Mouse (Mus musculus) fibroblast of lung, adult 2 months (primary cell): ENCODE measurements around the gene Olfr518.

ENCODE experiments used
- DNase-seq: peaks from one replicate; pipeline ENCODE4 v3.0.0-alpha.2; 2011; ENCODE audit warnings: low read depth

The Olfr518 gene

GRCm38 (mm10) chr7:108884906-108885305, at the start of gene Olfr518:
Gene Olfr518, minus strand, starts transcription at chr7:108885006.
- no peak for DNase-seq

DNA sequence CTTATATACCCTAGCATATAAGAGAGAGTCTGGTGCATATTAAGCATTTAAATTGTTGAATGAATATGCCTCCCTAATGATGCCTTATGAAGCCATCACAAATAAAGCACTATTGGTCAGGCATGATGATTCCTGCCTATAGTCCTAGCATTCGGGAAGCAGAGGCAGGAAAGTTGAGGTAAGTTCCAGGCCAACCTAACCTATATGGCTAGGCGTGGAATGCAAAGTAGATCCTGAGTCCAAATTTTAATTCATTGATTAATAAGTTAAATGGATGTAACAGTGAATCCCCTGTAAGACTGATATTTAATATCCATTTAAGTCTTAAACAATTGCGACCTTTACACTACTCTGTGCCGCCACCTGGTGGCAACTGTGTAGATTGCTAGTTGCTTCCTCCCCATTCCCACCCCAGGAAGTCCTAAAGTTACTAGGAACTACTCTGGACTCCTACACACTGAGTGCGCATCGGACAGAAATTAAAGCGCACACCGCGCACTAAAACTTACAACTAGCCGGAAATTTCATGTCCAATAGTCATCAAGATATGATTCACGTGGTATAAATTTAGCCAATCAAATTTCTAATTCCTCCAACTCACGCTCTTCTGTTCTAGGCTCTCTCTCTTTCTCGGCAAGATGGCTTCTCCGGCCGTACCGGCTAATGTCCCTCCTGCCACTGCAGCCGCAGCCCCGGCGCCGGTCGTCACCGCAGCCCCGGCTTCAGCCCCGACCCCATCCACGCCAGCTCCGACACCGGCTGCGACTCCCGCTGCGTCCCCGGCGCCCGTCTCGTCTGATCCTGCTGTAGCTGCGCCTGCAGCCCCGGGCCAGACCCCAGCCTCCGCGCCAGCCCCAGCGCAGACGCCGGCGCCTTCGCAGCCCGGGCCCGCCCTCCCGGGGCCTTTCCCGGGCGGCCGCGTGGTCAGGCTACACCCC, 49.3 kb upstream of the Olfr518 start, which contains the start of gene Eif3f:
Gene Eif3f (plus strand): TSS at position 624 of the 938 bp plus-strand sequence.
- peak; percentile 100 for DNase-seq

- no peak for DNase-seq
Measured at GRCm38 (mm10) chr7:108929726-108930393, 45.1 kb upstream of the Olfr518 start, which contains the start of gene Nlrp10. Gene Nlrp10, minus strand, starts transcription at chr7:108930178.

DNA sequence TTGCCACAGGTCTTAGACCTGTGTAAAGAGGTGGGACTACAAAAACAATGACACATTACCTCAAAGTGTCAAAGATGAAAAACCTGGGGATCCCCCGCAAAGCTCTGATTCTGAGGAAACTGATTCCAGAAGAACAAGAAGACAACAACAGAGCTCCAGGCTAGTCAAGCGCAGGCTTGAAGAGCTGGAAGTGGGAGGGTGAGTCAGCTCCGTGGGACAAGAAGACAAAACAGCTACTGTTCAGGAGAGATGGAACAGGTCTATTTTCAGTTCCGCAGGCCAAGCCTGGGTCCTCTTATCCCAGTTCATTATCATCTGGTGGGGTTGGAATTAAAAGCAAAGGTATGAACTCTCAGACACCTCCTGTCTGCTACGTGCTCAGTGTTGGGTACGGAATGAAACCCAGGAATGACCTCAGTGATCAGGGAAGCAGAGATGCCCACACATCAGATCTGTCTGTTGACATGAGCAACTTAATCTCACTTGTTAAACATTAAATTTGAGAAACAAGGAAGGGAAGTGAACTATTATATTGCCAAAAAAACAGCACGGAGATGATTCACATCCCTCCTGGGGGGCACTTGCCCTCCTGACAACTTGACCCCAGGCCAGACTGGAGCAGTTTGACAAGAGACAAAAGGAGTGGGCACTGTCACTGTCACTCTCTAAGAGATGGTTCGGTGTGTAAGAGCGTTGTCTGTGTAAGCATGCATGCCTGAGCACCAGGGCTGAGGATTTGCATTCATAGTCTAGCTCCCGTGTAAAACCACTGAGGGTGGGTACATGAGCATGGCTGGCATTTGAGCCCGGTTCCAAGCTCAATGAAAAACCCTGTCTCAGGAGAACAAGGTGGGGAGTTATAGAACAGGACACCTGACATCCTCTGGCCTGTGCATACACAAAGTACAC, 43.7 kb upstream of the Olfr518 start:
- no peak for DNase-seq

DNA sequence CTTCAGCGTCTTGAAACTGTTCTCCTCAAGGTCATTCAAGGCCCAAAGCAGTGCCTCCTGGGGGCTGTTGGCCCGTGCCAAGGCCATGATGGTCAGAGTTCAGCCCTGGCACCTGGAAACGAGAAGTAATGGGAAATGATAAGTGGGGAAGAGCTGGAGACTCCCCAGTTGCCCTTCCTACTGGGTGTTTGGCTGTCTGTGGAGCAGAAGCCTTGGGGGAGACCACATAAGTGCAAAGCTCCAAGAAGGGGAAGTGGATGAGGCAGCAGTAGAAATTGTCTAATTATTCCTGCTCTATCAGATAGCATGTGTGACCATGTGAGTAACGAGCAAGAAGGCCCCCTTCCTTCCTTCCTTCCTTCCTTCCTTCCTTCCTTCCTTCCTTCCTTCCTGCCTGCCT, 42.2 kb upstream of the Olfr518 start:
- DNase-seq: no peak

- no peak for DNase-seq
Measured at GRCm38 (mm10) chr7:108903969-108904368, 19.2 kb upstream of the Olfr518 start.

GRCm38 (mm10) chr7:108894320-108894719, 9.5 kb upstream of the Olfr518 start, which contains the start of gene Olfr519:
Gene Olfr519, minus strand, starts transcription at chr7:108894420.
- DNase-seq: no peak

DNA sequence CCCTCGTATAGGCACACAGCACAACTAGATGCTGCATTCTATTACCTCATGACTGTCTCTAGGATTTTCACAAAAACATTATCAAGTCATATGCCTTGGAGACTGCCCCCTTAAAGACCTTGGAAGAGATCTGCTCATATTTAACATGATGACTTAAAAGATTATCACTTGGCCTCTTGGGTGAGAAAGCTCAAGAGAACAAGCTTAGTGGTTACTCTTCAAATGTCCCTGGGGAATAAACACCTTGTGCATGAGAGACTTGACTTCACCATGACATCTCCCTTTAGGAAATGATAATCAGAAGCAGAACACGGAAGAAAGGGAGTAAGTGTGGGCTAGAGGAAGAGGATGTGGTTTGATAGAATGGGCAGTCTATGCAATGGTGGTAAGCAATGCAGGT, 12.5 kb downstream of the Olfr518 start, which contains the start of gene Olfr517:
Gene Olfr517 (minus strand): TSS at position 101 of the 400 bp plus-strand sequence.
- no peak for DNase-seq

GRCm38 (mm10) chr7:108850429-108850828, 34.4 kb downstream of the Olfr518 start, which contains the start of gene Olfr516:
Gene Olfr516, minus strand, starts transcription at chr7:108850529.
- DNase-seq: no peak
